12 mouse cellular contexts compared by ENCODE assay signal in genomic region chr1:147125541-147125940, GRCm38 (mm10).
"Had no signal": no experiment of that assay in that cellular context is flagged by ENCODE, and none has a peak within 500 bp of the region (broad histone marks: within the 10 kb centered on the region; RNA-seq: fewer than 3 reads in every experiment).

No protein-coding gene starts in this region.

- DNase-seq: left cerebral cortex, postnatal 4 days; liver; liver, embryonic 13.5 days; liver, postnatal 0 days; lung, adult 18-20 months; lung, adult 2 months; lung, embryonic 14.5 days; lung, postnatal 10 days; lung, postnatal 14 days; lung, postnatal 36 days; lung, postnatal 4 days; midbrain, embryonic 14.5 days had no signal
